Mouse (Mus musculus): Measurements from ENCODE around the gene Olfr657.

Gene Olfr657

DNA sequence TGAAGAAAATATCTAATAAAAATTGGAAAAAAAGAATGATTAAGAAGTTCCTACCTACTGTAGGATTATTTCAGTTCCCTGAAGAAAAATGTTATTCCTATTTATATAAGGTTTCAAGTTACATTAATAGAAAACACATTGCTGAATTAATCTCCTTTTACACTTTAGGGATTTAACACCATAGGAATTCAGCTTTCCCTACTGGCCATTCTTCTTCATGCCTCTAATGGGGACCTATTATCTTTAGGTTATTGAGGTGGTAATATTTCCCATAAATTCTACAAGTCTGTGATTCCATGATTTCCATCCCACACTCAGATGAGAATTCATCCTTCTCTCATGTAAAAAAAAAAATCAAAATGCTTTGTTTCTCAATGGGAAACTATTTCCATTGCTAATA, at the start of gene Olfr657:
Gene Olfr657, plus strand, starts transcription at position 301 of the 400 bp plus-strand sequence.
- no peak for DNase-seq (ENCODE audit: low spot score)

DNA sequence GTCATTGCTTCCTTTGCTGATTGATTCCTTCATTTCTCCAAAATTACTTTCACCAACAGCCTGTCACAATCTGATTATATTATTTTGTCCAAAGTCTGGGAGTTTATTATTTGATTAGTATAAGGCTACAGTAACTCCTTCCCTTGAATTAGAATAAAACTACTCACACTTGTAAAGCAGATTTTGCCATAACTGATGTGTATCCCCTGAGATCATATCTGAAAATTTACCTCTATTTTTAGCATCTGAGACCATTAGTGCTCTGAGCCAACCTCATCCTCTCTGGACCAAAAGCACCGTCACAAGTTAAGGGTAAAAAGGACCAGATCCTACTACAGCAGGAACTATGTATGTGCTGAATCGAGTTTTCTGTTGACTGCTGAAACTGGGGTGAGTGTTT, 47.6 kb upstream of the Olfr657 start, which contains the start of gene Olfr653:
Gene Olfr653, plus strand, starts transcription at position 301 of the 400 bp plus-strand sequence.
- no peak for DNase-seq (ENCODE audit: low spot score)

DNA sequence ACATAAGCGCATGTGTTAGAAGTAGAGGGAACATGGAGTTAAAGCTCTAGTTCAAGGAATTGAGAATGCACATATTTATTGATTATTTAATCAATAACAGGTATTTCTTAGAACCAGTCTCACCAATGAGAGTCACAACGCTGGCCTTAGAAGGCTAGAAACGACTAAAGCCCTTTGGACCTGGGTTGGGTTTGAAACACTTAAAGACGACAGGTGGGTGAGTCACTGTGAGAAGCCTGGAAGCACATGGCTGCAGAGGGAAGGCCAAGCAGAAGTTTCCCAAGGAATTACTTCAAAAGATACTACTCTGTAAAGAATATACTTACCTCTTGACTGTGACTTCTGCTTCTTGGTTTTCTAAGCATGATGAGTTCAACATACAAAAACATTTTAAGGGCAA, 43.7 kb upstream of the Olfr657 start:
- DNase-seq (ENCODE audit: low spot score): no peak

DNA sequence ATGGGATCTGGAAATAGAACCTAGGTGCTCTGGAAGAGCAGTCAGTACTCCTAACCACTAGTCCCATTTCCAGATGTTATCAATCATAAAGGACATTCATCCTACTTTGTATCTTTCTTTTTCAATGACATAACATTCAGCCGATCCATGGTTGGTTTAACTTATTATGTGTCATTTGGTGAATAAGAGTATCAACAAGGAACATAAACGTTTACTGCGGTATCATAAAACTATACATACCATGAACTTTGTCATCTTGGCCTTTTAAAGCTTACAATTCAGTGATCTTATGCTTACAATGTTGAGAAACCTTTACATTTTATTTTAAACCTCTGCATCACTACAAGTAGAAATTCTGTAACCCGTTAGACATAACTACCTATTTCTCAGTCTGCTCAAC, 43.2 kb upstream of the Olfr657 start:
- DNase-seq (ENCODE audit: low spot score): no peak

DNA sequence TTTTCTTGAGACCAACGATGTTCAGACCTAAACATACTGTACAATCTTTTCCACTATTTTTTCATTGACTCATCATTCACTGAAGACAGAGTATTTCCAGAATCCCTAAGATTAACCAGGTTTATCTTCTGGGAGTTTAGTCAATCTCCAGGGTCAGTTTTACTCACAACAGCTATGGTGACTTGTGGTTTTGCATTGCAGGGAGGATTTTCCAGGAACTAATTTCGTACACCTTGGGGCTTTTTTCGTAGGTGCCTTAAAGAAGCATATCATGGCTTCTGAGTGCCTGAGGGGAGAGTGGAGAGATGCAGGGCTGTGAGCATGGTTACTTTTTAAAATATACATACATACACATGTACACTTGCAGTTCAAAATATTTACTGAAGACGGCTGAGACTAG, 37.9 kb upstream of the Olfr657 start, which contains the start of gene Olfr654:
Gene Olfr654, plus strand, starts transcription at position 301 of the 400 bp plus-strand sequence.
- DNase-seq (ENCODE audit: low spot score): no peak

DNA sequence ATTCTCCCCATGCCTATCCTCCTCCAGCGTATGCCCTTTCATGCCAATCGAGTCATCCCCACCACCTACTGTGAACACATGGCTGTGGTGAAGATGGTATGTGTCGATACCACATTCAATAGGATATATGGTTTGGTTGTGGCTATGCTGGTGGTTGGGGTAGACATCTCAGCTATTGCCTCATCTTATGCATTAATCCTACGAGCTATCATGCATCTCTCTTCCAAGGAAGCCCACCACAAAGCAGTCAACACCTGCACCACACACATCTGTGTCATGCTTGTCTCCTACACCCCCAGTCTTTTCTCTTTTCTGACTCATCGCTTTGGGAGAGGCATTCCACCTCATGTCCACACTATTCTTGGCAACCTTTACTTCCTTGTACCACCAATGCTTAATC, 36.3 kb upstream of the Olfr657 start:
- no peak for DNase-seq (ENCODE audit: low spot score)

DNA sequence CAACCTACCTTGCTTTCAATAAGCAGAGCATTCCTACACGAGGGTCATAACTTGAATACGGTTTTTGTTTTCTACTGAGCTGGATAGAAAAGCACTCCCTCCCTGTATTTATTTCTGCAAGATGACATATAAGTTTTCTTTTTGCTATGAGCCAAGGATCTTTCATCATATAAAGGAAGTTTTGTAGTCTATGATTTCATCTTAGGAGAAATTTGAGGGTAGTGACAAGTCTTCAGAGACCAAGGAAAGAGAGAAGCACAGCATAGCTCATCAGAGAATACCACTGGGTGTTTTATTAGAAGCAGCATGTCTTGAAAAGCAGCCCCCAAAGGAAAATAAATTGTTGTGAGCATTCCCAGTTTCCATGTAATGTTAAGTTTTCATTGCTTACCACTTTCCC, 22.9 kb upstream of the Olfr657 start, which contains the start of gene Olfr655:
Gene Olfr655, minus strand, starts transcription at position 101 of the 400 bp plus-strand sequence.
- no peak for DNase-seq (ENCODE audit: low spot score)

DNA sequence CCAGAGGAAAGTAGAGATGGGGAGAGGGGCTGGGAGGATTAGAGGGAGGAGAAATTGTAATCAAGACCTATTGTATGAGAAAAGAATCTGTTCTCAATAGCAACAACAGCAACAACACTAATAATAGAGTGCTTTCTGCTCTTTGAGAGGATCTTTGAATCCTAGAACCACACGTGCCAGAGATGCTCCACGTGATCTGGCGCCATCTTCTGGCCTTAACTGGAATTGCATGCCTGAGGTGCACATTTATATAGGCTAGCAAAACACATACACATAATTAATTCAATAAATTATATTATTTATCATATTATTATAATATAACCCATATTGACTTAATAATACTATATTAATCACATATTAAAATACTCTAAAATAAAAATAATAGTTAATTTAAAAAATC, 21.4 kb upstream of the Olfr657 start:
- no peak for DNase-seq (ENCODE audit: low spot score)

DNA sequence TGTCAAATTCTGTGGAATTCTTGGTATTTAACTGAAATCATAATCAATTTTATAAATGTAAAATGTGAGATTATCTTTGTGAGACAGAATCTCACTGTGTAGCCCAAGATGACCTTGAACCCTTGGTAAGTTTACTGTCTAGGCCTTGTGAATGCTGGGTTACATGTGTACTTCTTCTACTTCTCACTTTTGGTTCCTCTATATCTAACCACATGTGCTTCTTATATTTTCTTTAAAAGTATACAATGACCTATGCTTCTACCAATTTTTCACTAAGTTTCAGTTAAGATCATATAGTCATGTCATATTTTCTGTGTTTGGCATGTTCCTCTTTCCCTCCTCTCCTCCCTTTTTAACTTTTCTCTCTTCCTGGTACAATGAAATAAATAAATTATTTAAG, 19.9 kb upstream of the Olfr657 start:
- DNase-seq (ENCODE audit: low spot score): no peak

DNA sequence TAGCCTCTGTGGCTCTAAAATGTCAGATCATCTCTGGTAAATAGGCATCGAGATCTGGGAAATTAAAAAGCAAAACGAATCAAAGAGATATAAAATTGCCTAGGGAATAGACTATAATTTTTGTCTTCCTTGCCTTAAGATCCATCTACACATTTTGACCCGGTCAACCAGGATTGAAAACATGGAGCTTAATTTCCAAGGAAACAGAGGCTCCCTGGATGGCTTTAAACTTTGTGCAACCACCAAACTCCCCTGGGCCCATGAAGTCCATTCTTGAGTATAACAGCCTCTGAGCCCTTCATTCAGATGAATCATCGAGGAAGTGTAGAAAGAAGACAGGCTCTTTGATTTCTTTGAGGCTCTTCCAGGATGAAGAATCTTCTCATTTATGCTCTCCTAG, 10.9 kb upstream of the Olfr657 start, which contains the start of gene Olfr656:
Gene Olfr656, plus strand, starts transcription at position 301 of the 400 bp plus-strand sequence.
- DNase-seq (ENCODE audit: low spot score): no peak

DNA sequence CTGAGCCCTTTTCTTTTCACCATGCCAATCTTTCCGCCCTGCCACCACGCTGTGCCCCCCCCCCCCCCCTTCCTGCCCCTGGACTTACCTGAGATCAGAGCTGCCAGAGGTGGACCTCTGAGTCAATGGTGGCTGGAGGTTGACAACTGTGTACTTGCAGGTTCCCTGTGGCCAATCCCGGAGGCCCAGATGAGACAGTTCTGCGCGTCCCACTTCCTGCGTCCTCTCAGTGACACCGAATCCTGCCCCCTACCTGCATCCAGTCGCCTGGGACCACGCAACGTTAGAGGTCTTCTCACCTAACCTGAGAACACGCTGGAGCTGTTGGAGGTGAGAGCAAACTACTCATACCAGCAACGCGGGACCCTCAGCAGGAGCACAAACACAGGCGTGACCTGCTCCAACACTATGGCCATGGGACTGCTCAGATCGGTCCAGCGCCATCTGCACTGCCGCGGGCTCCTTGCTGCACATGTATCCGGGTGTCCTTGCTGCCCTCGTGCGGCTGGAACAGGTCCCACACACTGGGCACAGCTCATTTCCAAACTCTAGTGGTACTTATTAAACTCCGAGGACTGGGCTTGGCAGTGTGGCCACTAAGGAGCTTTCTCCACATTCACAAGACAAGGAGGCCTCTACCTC, 22.4 kb downstream of the Olfr657 start, which contains the start of gene Olfr658:
Gene Olfr658, minus strand, starts transcription at position 465 of the 642 bp plus-strand sequence.
- DNase-seq (ENCODE audit: low spot score): no peak

DNA sequence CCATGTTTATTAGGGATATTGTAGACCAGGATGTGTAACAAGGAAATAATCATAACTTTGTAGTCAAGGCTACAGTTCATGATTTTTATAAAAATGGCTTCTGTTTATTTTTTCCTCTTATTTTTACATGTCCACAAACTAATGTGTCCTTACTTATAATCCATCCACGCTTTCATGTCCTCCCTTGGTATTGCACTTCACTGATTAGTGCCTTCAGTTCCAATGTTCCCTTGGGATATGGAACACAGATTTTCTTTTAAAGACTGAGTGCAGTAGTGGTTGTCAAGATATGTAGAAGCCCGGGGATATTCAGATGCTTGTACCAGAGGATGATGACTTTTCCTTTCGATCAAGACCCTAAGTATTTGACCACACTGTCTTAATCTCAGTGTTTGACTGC, 41.9 kb downstream of the Olfr657 start, which contains the start of gene Olfr659:
Gene Olfr659, plus strand, starts transcription at position 301 of the 400 bp plus-strand sequence.
- no peak for DNase-seq (ENCODE audit: low spot score)

DNA sequence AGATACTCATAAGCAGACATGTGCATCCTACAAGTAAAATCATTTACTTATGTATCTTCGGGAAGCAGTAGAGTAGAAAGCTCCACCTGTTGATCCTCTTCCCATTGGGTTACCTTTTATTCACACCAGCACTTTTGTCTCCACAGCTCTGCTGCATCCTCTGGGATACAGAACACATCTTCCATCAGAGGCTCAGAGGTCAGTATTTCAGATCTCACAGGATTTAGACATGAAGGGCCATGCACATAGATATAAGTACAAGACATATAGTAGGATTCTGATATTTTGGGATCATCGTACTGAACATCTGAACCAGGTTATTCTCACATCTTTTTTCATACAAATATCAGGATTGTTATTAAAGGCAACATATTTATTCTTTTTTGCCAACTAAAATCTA, 61.6 kb downstream of the Olfr657 start, which contains the start of gene Olfr661:
Gene Olfr661, plus strand, starts transcription at position 301 of the 400 bp plus-strand sequence.
- DNase-seq (ENCODE audit: low spot score): no peak

Data from layer of hippocampus, adult 9-10 months (tissue).